Mouse (Mus musculus) right cerebral cortex, adult 18-20 months (tissue): ENCODE data around the gene Trim2.

Experiments
- DNase-seq: peaks from one replicate; pipeline ENCODE4 v3.0.0; 2022; ENCODE audit warnings: mixed read lengths

Trim2 gene

GRCm38 (mm10) chr3:84177834-84178233, 128.8 kb downstream of the Trim2 start:
- no peak for DNase-seq

- peak; percentile 76 for DNase-seq
These were observed 131.1 kb downstream of the Trim2 start for GRCm38 (mm10) chr3:84175337-84176315.

GRCm38 (mm10) chr3:84173581-84174154, 133.0 kb downstream of the Trim2 start, which contains the start of gene Gm6525:
TSS of gene Gm6525 (plus strand) at chr3:84174104.
- no peak for DNase-seq

GRCm38 (mm10) chr3:84172406-84172805, 134.3 kb downstream of the Trim2 start:
- DNase-seq: no peak

- DNase-seq: no peak
These were observed 137.2 kb downstream of the Trim2 start for GRCm38 (mm10) chr3:84169393-84170005.

GRCm38 (mm10) chr3:84168943-84169342, 137.7 kb downstream of the Trim2 start:
- DNase-seq: no peak

GRCm38 (mm10) chr3:84166073-84166472, 140.6 kb downstream of the Trim2 start:
- DNase-seq: no peak

GRCm38 (mm10) chr3:84165391-84165790, 141.3 kb downstream of the Trim2 start:
- DNase-seq: no peak

GRCm38 (mm10) chr3:84157559-84158350, 148.9 kb downstream of the Trim2 start:
- DNase-seq: no peak

- no peak for DNase-seq
These were observed 149.7 kb downstream of the Trim2 start for GRCm38 (mm10) chr3:84157011-84157410.

- DNase-seq: no peak
These were observed 150.6 kb downstream of the Trim2 start for GRCm38 (mm10) chr3:84156105-84156504.

GRCm38 (mm10) chr3:84155558-84156006, 151.1 kb downstream of the Trim2 start, which contains the start of gene Mnd1:
TSS of gene Mnd1 (minus strand) at chr3:84155786.
- DNase-seq: peak; percentile 95

GRCm38 (mm10) chr3:84155146-84155545, 151.5 kb downstream of the Trim2 start:
- DNase-seq: no peak

GRCm38 (mm10) chr3:84154721-84155141, 151.9 kb downstream of the Trim2 start:
- no peak for DNase-seq

GRCm38 (mm10) chr3:84149831-84150230, 156.8 kb downstream of the Trim2 start:
- no peak for DNase-seq

- DNase-seq: no peak
These were observed 165.7 kb downstream of the Trim2 start for GRCm38 (mm10) chr3:84140947-84141346.

GRCm38 (mm10) chr3:84136509-84136908, 170.2 kb downstream of the Trim2 start:
- DNase-seq: no peak

GRCm38 (mm10) chr3:84135933-84136332, 170.7 kb downstream of the Trim2 start:
- no peak for DNase-seq

GRCm38 (mm10) chr3:84135387-84135786, 171.3 kb downstream of the Trim2 start:
- DNase-seq: no peak

GRCm38 (mm10) chr3:84131369-84131768, 175.3 kb downstream of the Trim2 start:
- DNase-seq: no peak

GRCm38 (mm10) chr3:84130776-84131175, 175.9 kb downstream of the Trim2 start:
- no peak for DNase-seq
